Mouse (Mus musculus) limb, embryonic 12.5 days (tissue): Measurements from ENCODE around the gene Rab3a. TPM values are rescaled to one million over a fixed set of nuclear protein-coding genes. Genes with fewer than 3 reads are reported as not detected.

Experiments
- ATAC-seq: fragments of 200-750 bp; cut with Nextera tagmentation; 2 replicates; pipeline ENCODE4 v1.8.0; 2017; ENCODE audit warnings: low read depth, moderate TSS enrichment; ENCODE audit not compliant: insufficient number of reproducible peaks, insufficient read depth, low FRiP score, low TSS enrichment
- H3K27ac ChIP-seq: fragments of 300-500 bp; sonication (generic); 2 replicates; pipeline ENCODE4 v1.5.1; 2016; ENCODE audit warnings: mild to moderate bottlenecking, moderate library complexity
- H3K27me3 ChIP-seq: fragments of 300-500 bp; sonication (generic); 2 replicates; pipeline ENCODE4 v1.6.1; 2016; ENCODE audit warnings: mild to moderate bottlenecking, moderate library complexity
- H3K36me3 ChIP-seq: fragments of 300-500 bp; sonication (generic); 2 replicates; pipeline ENCODE4 v1.6.1; 2016; ENCODE audit warnings: mild to moderate bottlenecking, moderate library complexity
- H3K4me1 ChIP-seq: fragments of 300-500 bp; sonication (generic); replicated peaks from 2 replicates; pipeline ENCODE4 v1.6.1; 2016
- H3K4me2 ChIP-seq: fragments of 300-500 bp; sonication (generic); 2 replicates; pipeline ENCODE4 v1.6.1; 2016; ENCODE audit warnings: mild to moderate bottlenecking, moderate library complexity
- H3K4me3 ChIP-seq: fragments of 300-500 bp; sonication (generic); replicated peaks from 2 replicates; pipeline ENCODE4 v1.5.1; 2016; ENCODE audit warnings: mild to moderate bottlenecking
- H3K9ac ChIP-seq: fragments of 300-500 bp; sonication (generic); replicated peaks from 2 replicates; pipeline ENCODE4 v1.6.1; 2016; ENCODE audit warnings: mild to moderate bottlenecking, moderate library complexity
- H3K9me3 ChIP-seq: fragments of 300-500 bp; sonication (generic); 2 replicates; pipeline ENCODE4 v1.6.1; 2016; ENCODE audit warnings: mild to moderate bottlenecking, moderate library complexity
- WGBS: fragments of 180-500 bp; shearing (Covaris S2); methylation state at CpG from one replicate; pipeline ENCODE4 v1.1.7; 2016; 5-methylcytosine and 5-hydroxymethylcytosine counted together
- polyA plus RNA-seq: library from polyadenylated mRNA; unstranded; fragments of >200 nt; fragmentation: Nextera tagmentation; extraction: Ambion mirVana; gene quantifications from 2 replicates; pipeline ENCODE4 v1.2.1, GENCODE M21; 2016

The Rab3a gene
- polyA plus RNA-seq, 1 experiment from 2014 or later = 13.7 TPM

GRCm38 (mm10) chr8:70742981-70743655 is 11.4 kb upstream of the Rab3a start:
- Histone ChIP-seq H3K27me3 (peaks cover 84% of the 10 kb centered on the region), H3K36me3 (no peaks in the 10 kb centered on the region), H3K4me1 (peaks cover 15% of the 10 kb centered on the region), H3K9ac (peak overlapping the region; percentile 44), H3K9me3 (no peaks in the 10 kb centered on the region), H3K4me2 (peak overlapping the region; percentile 50), H3K4me3 (peak overlapping the region; percentile 30), H3K27ac (no peak overlapping the region)
- WGBS = 3% methylated on average over 38 of the region's 38 CpGs
- ATAC-seq = no peak

GRCm38 (mm10) chr8:70743656-70744590 is 10.6 kb upstream of the Rab3a start:
- WGBS = 5% methylated on average over 48 of the region's 48 CpGs
- Histone ChIP-seq H3K9ac (peak overlapping the region; percentile 40), H3K27me3 (peaks cover 89% of the 10 kb centered on the region)

GRCm38 (mm10) chr8:70744806-70745205 is 9.7 kb upstream of the Rab3a start:
- H3K27ac ChIP-seq = no peak overlapping the region
- H3K27me3 ChIP-seq = peaks cover 98% of the 10 kb centered on the region
- no peak overlapping the region for H3K4me2 ChIP-seq
- WGBS = 44% methylated on average over 11 of the region's 11 CpGs
- H3K4me3 ChIP-seq = no peak overlapping the region; the same call in 1 of the 2 replicates
- no peak overlapping the region for H3K9ac ChIP-seq
- H3K9me3 ChIP-seq = no peaks in the 10 kb centered on the region
- peaks cover 15% of the 10 kb centered on the region for H3K4me1 ChIP-seq
- no peak for ATAC-seq
- no peaks in the 10 kb centered on the region for H3K36me3 ChIP-seq

More at GRCm38 (mm10) chr8:70743656-70744590, 10.6 kb upstream of the Rab3a start:
- Histone ChIP-seq H3K9me3 (no peaks in the 10 kb centered on the region), H3K27ac (no peak overlapping the region), H3K4me2 (peak overlapping the region; percentile 50), H3K4me3 (peak overlapping the region; percentile 30), H3K36me3 (no peaks in the 10 kb centered on the region), H3K4me1 (peaks cover 15% of the 10 kb centered on the region)
- no peak for ATAC-seq

GRCm38 (mm10) chr8:70745691-70746220 is 8.7 kb upstream of the Rab3a start:
- ATAC-seq = no peak
- peaks cover 91% of the 10 kb centered on the region for H3K27me3 ChIP-seq
- H3K9me3 ChIP-seq = no peaks in the 10 kb centered on the region
- no peak overlapping the region for H3K4me3 ChIP-seq
- 49% methylated on average over 19 of the region's 19 CpGs for WGBS
- H3K9ac ChIP-seq = no peak overlapping the region
- H3K27ac ChIP-seq = no peak overlapping the region
- H3K4me2 ChIP-seq = no peak overlapping the region
- no peaks in the 10 kb centered on the region for H3K36me3 ChIP-seq
- H3K4me1 ChIP-seq = peaks cover 15% of the 10 kb centered on the region

GRCm38 (mm10) chr8:70746676-70747075 is 7.8 kb upstream of the Rab3a start:
- Histone ChIP-seq H3K36me3 (no peaks in the 10 kb centered on the region), H3K4me2 (no peak overlapping the region), H3K27ac (no peak overlapping the region), H3K4me1 (peaks cover 15% of the 10 kb centered on the region), H3K9ac (no peak overlapping the region), H3K27me3 (peaks cover 82% of the 10 kb centered on the region), H3K4me3 (no peak overlapping the region), H3K9me3 (no peaks in the 10 kb centered on the region)
- WGBS = 66% methylated on average over 9 of the region's 9 CpGs
- no peak for ATAC-seq

GRCm38 (mm10) chr8:70747211-70747890 is 7.1 kb upstream of the Rab3a start:
- Histone ChIP-seq H3K27ac (no peak overlapping the region), H3K4me1 (peaks cover 18% of the 10 kb centered on the region), H3K36me3 (no peaks in the 10 kb centered on the region), H3K4me3 (no peak overlapping the region), H3K27me3 (peaks cover 75% of the 10 kb centered on the region), H3K4me2 (no peak overlapping the region), H3K9me3 (no peaks in the 10 kb centered on the region), H3K9ac (no peak overlapping the region)
- ATAC-seq = no peak
- WGBS = 86% methylated on average over 18 of the region's 18 CpGs

GRCm38 (mm10) chr8:70748246-70749096 is 6.0 kb upstream of the Rab3a start:
- Histone ChIP-seq H3K27ac (no peak overlapping the region), H3K9ac (no peak overlapping the region), H3K36me3 (no peaks in the 10 kb centered on the region), H3K4me2 (no peak overlapping the region), H3K27me3 (peaks cover 64% of the 10 kb centered on the region), H3K4me3 (no peak overlapping the region), H3K9me3 (no peaks in the 10 kb centered on the region), H3K4me1 (peaks cover 22% of the 10 kb centered on the region)
- WGBS = 87% methylated on average over 23 of the region's 23 CpGs
- no peak for ATAC-seq

GRCm38 (mm10) chr8:70749097-70749674 is 5.3 kb upstream of the Rab3a start:
- H3K4me2 ChIP-seq = no peak overlapping the region
- no peak overlapping the region for H3K27ac ChIP-seq
- H3K4me3 ChIP-seq = no peak overlapping the region
- no peak overlapping the region for H3K9ac ChIP-seq
- peaks cover 22% of the 10 kb centered on the region for H3K4me1 ChIP-seq
- no peak for ATAC-seq
- H3K27me3 ChIP-seq = peaks cover 57% of the 10 kb centered on the region
- H3K36me3 ChIP-seq = no peaks in the 10 kb centered on the region
- H3K9me3 ChIP-seq = no peaks in the 10 kb centered on the region
- 83% methylated on average over 19 of the region's 19 CpGs for WGBS

GRCm38 (mm10) chr8:70750128-70750680 is 4.3 kb upstream of the Rab3a start:
- H3K4me1 ChIP-seq = peaks cover 25% of the 10 kb centered on the region
- ATAC-seq = no peak
- H3K27me3 ChIP-seq = peaks cover 47% of the 10 kb centered on the region
- WGBS = 83% methylated on average over 13 of the region's 13 CpGs
- H3K4me2 ChIP-seq = no peak overlapping the region
- no peak overlapping the region for H3K9ac ChIP-seq
- no peaks in the 10 kb centered on the region for H3K9me3 ChIP-seq
- no peak overlapping the region for H3K4me3 ChIP-seq
- no peak overlapping the region for H3K27ac ChIP-seq
- H3K36me3 ChIP-seq = no peaks in the 10 kb centered on the region
